Mouse (Mus musculus) liver, embryonic 14.5 days (tissue): Measurements from ENCODE around the gene Ly6g6c.

Experiments
- CTCF ChIP-seq: IDR thresholded peaks from 2 replicates; pipeline ENCODE4 v1.5.1; 2016; ENCODE audit warnings: antibody characterized with exemption, low read depth, control low read depth
- EP300 ChIP-seq: IDR thresholded peaks from 2 replicates; pipeline ENCODE4 v1.6.1; 2016; ENCODE audit warnings: antibody characterized with exemption, low read depth

- TF ChIP-seq EP300 (no peak), CTCF (no peak)
Observed at GRCm38 (mm10) chr17:35083929-35084497, 18.8 kb downstream of the Ly6g6c start.
